19 mouse cellular contexts compared by ENCODE assay signal in the genomic region with DNA sequence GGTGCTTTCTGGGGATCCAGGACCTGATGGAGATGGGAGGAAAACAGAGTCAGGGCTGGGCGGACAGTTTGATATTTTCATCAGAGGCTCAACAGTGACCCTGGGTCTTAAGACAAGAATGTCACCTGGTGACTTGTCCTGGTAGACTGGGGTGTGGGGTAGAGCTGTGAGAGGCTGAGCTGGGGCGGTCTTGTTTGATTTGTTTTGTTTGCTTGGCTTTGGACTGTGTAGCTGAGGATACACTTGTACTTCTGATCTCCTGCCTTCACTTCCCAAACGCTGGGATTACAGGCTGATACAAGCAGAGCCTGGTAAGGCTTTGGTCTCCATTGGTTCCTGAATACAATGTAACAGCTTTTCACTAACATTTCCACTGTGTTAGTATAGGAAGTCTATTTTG. TPM values are rescaled to one million over a fixed set of nuclear protein-coding genes. Genes with fewer than 3 reads are reported as not detected.
A peak's percentile ranks its signal among the peaks of the same experiment; 100 is the strongest.
DNase-seq lines count a peak whose midpoint lies in the region; ATAC-seq and TF ChIP-seq lines count a peak whose summit lies in the region.
"Had no signal": no experiment of that assay in that cellular context is flagged by ENCODE, and none has a peak within 500 bp of the region (broad histone marks: within the 10 kb centered on the region; RNA-seq: fewer than 3 reads in every experiment).

No protein-coding gene starts in this region.

- peaks cover 14% of the 10 kb centered on the region for H3K4me1 ChIP-seq in liver, embryonic 13.5 days (replicated peaks)
- H3K4me1 ChIP-seq in stomach, embryonic 15.5 days = no peaks in the 10 kb centered on the region
- no peaks in the 10 kb centered on the region for H3K4me1 ChIP-seq in stomach, postnatal 0 days (replicated peaks; ENCODE audit: control insufficient read depth, insufficient read depth)
- H3K4me1 ChIP-seq in liver, embryonic 16.5 days (ENCODE audit: control insufficient read depth, low read depth, low read length) = no peaks in the 10 kb centered on the region
- H3K4me1 ChIP-seq in hindbrain, embryonic 13.5 days (replicated peaks) = peaks cover 14% of the 10 kb centered on the region; the same call in 1 of the 2 replicates
- H3K4me1 ChIP-seq: heart, embryonic 13.5 days had no signal

- H3K27me3 ChIP-seq in liver, embryonic 13.5 days = no peaks in the 10 kb centered on the region
- H3K27me3 ChIP-seq in stomach, embryonic 15.5 days (replicated peaks) = no peaks in the 10 kb centered on the region
- no peaks in the 10 kb centered on the region for H3K27me3 ChIP-seq in stomach, postnatal 0 days (ENCODE audit: control insufficient read depth, insufficient read depth, low read length)
- no peaks in the 10 kb centered on the region for H3K27me3 ChIP-seq in liver, embryonic 16.5 days (ENCODE audit: control insufficient read depth, insufficient read depth, low read depth, low read length)
- no peaks in the 10 kb centered on the region for H3K27me3 ChIP-seq in hindbrain, embryonic 13.5 days
- H3K27me3 ChIP-seq: CH12.LX; forebrain, embryonic 13.5 days; heart, embryonic 13.5 days; Patski had no signal

- ATAC-seq in liver, embryonic 13.5 days (ENCODE audit: low read depth) = peak; percentile 42; the same call in 1 of the 2 replicates
- 0 out of 2 replicates have a peak, but pooled peaks have one; percentile 40 for ATAC-seq in stomach, embryonic 15.5 days (ENCODE audit: insufficient read depth, low FRiP score, low read depth)
- ATAC-seq in stomach, postnatal 0 days (ENCODE audit: low FRiP score, low TSS enrichment) = no peak
- peak; percentile 71; the same call in 1 of the 2 replicates for ATAC-seq in liver, embryonic 16.5 days (ENCODE audit: low read depth)
- ATAC-seq in hindbrain, embryonic 13.5 days (ENCODE audit: low FRiP score) = no peak
- ATAC-seq: activated CD4-positive, CD25-positive, alpha-beta regulatory T cell, adult 4 months; forebrain, embryonic 13.5 days; forebrain, postnatal 0 days; Patski had no signal

- H3K9me3 ChIP-seq in liver, embryonic 13.5 days (replicated peaks) = no peaks in the 10 kb centered on the region
- H3K9me3 ChIP-seq in stomach, embryonic 15.5 days = no peaks in the 10 kb centered on the region
- H3K9me3 ChIP-seq in stomach, postnatal 0 days (ENCODE audit: control insufficient read depth, low read length) = no peaks in the 10 kb centered on the region
- no peaks in the 10 kb centered on the region for H3K9me3 ChIP-seq in liver, embryonic 16.5 days (replicated peaks; ENCODE audit: control insufficient read depth, low read length)
- H3K9me3 ChIP-seq in hindbrain, embryonic 13.5 days = no peaks in the 10 kb centered on the region
- H3K9me3 ChIP-seq: forebrain, embryonic 13.5 days; heart, embryonic 13.5 days had no signal

- no peak for DNase-seq in liver, embryonic 13.5 days
- DNase-seq in liver = no peak
- DNase-seq in stomach, postnatal 0 days (ENCODE audit: low spot score) = no peak
- DNase-seq: adrenal gland, postnatal 25 days; cerebellum, adult 18-20 months; cerebellum, adult 9-11 months; cerebellum, postnatal 36 days; forebrain, postnatal 0 days; gastrocnemius, postnatal 14 days; heart, postnatal 36 days had no signal

- 62% methylated on average over 3 of the region's 3 CpGs for WGBS in liver, embryonic 13.5 days (ENCODE audit: insufficient replicate concordance)
- WGBS in stomach, embryonic 15.5 days = 68% methylated on average over 3 of the region's 3 CpGs
- 60% methylated on average over 3 of the region's 3 CpGs for WGBS in stomach, postnatal 0 days
- WGBS in liver, embryonic 16.5 days (ENCODE audit: insufficient replicate concordance) = 45% methylated on average over 3 of the region's 3 CpGs
- 92% methylated on average over 3 of the region's 3 CpGs for WGBS in hindbrain, embryonic 13.5 days

- H3K4me2 ChIP-seq in liver, embryonic 13.5 days = no peak overlapping the region
- no peak overlapping the region for H3K4me2 ChIP-seq in stomach, embryonic 15.5 days
- no peak overlapping the region for H3K4me2 ChIP-seq in stomach, postnatal 0 days (replicated peaks; ENCODE audit: low read depth)
- no peak overlapping the region for H3K4me2 ChIP-seq in liver, embryonic 16.5 days (ENCODE audit: low read depth, low read length)
- H3K4me2 ChIP-seq in hindbrain, embryonic 13.5 days = no peak overlapping the region
- H3K4me2 ChIP-seq: forebrain, embryonic 13.5 days; heart, embryonic 13.5 days had no signal

- H3K27ac ChIP-seq in liver, embryonic 13.5 days = peak overlapping the region; percentile 50
- no peak overlapping the region for H3K27ac ChIP-seq in stomach, embryonic 15.5 days
- H3K27ac ChIP-seq in stomach, postnatal 0 days (replicated peaks) = no peak overlapping the region
- no peak overlapping the region for H3K27ac ChIP-seq in liver, embryonic 16.5 days (ENCODE audit: low read length)
- H3K27ac ChIP-seq in hindbrain, embryonic 13.5 days = no peak overlapping the region
- H3K27ac ChIP-seq: embryonic facial prominence, embryonic 10.5 days; forebrain, embryonic 13.5 days; heart, embryonic 13.5 days had no signal

- no peak overlapping the region for H3K9ac ChIP-seq in liver, embryonic 13.5 days
- no peak overlapping the region for H3K9ac ChIP-seq in stomach, embryonic 15.5 days
- H3K9ac ChIP-seq in stomach, postnatal 0 days (ENCODE audit: low read length) = no peak overlapping the region
- H3K9ac ChIP-seq in liver, embryonic 16.5 days (ENCODE audit: low read depth, low read length) = no peak overlapping the region
- no peak overlapping the region for H3K9ac ChIP-seq in hindbrain, embryonic 13.5 days
- H3K9ac ChIP-seq: forebrain, embryonic 13.5 days; forebrain, postnatal 0 days; heart, embryonic 13.5 days had no signal

- peaks cover 23% of the 10 kb centered on the region; the same call in 1 of the 2 replicates for H3K36me3 ChIP-seq in liver, embryonic 13.5 days
- peaks cover 25% of the 10 kb centered on the region; the same call in 1 of the 2 replicates for H3K36me3 ChIP-seq in stomach, embryonic 15.5 days
- H3K36me3 ChIP-seq in stomach, postnatal 0 days (ENCODE audit: control insufficient read depth, insufficient read depth, low read length) = peaks cover 23% of the 10 kb centered on the region
- no peaks in the 10 kb centered on the region for H3K36me3 ChIP-seq in liver, embryonic 16.5 days (ENCODE audit: control insufficient read depth, insufficient read depth)
- H3K36me3 ChIP-seq in hindbrain, embryonic 13.5 days = peaks cover 45% of the 10 kb centered on the region

- no peak overlapping the region for H3K4me3 ChIP-seq in liver, embryonic 13.5 days (replicated peaks)
- H3K4me3 ChIP-seq in stomach, embryonic 15.5 days (replicated peaks) = no peak overlapping the region
- H3K4me3 ChIP-seq in stomach, postnatal 0 days (ENCODE audit: low read depth, low read length) = no peak overlapping the region
- no peak overlapping the region for H3K4me3 ChIP-seq in liver, embryonic 16.5 days (ENCODE audit: low read depth, low read length)
- no peak overlapping the region for H3K4me3 ChIP-seq in hindbrain, embryonic 13.5 days
- H3K4me3 ChIP-seq: embryonic facial prominence, embryonic 10.5 days; forebrain, embryonic 13.5 days; heart, embryonic 13.5 days had no signal

- no peak for TF ChIP-seq EP300 in stomach, postnatal 0 days (optimal IDR thresholded peaks at IDR 0.05)

- no peak for TF ChIP-seq CTCF in stomach, postnatal 0 days (IDR thresholded peaks at IDR 0.05; ENCODE audit: low read depth)

RNA-seq across cellular contexts. Expression of a gene that starts 7.6 kb away (rescaled TPM):
- polyA plus RNA-seq in liver, embryonic 13.5 days (2015; fragmentation: Nextera tagmentation; extraction: Ambion mirVana) = 0.15 and 0.17 TPM in 2 replicates
- 3.9 and 4.6 TPM in 2 replicates for polyA plus RNA-seq in stomach, embryonic 15.5 days (2015; fragmentation: Nextera tagmentation; extraction: Ambion mirVana)
- polyA plus RNA-seq in stomach, postnatal 0 days (2015; fragmentation: Nextera tagmentation; extraction: Ambion mirVana) = 3.5 and 5.1 TPM in 2 replicates
- 0.05 and 0.12 TPM in 2 replicates for polyA plus RNA-seq in liver, embryonic 16.5 days (2015; fragmentation: Nextera tagmentation; extraction: Ambion mirVana)
- polyA plus RNA-seq in hindbrain, embryonic 13.5 days (2015; fragmentation: Nextera tagmentation; extraction: Ambion mirVana) = 2.8 and 2.9 TPM in 2 replicates
- polyA plus RNA-seq: activated CD4-positive, CD25-positive, alpha-beta regulatory T cell, adult 4 months had no signal

RNA-seq across cellular contexts. Expression of a gene that starts 24.1 kb away (rescaled TPM):
- polyA plus RNA-seq in liver, embryonic 13.5 days (2015; fragmentation: Nextera tagmentation; extraction: Ambion mirVana) = 0.67 and 0.81 TPM in 2 replicates
- polyA plus RNA-seq in stomach, embryonic 15.5 days (2015; fragmentation: Nextera tagmentation; extraction: Ambion mirVana) = 8.9 and 9.8 TPM in 2 replicates
- polyA plus RNA-seq in stomach, postnatal 0 days (2015; fragmentation: Nextera tagmentation; extraction: Ambion mirVana) = 7.3 and 7.4 TPM in 2 replicates
- polyA plus RNA-seq in liver, embryonic 16.5 days (2015; fragmentation: Nextera tagmentation; extraction: Ambion mirVana) = 0.17 TPM in 1 of 2 replicates, not detected in the other
- 6.1 and 8.2 TPM in 2 replicates for polyA plus RNA-seq in hindbrain, embryonic 13.5 days (2015; fragmentation: Nextera tagmentation; extraction: Ambion mirVana)
- polyA plus RNA-seq: activated CD4-positive, CD25-positive, alpha-beta regulatory T cell, adult 4 months had no signal

RNA-seq across cellular contexts. Expression of a gene that starts 24.8 kb away (rescaled TPM):
- polyA plus RNA-seq in liver, embryonic 13.5 days (2015; fragmentation: Nextera tagmentation; extraction: Ambion mirVana) = 2.7 and 3.5 TPM in 2 replicates
- 11.6 and 12.2 TPM in 2 replicates for polyA plus RNA-seq in stomach, embryonic 15.5 days (2015; fragmentation: Nextera tagmentation; extraction: Ambion mirVana)
- polyA plus RNA-seq in stomach, postnatal 0 days (2015; fragmentation: Nextera tagmentation; extraction: Ambion mirVana) = 7.5 and 8.8 TPM in 2 replicates
- 2.8 and 3.6 TPM in 2 replicates for polyA plus RNA-seq in liver, embryonic 16.5 days (2015; fragmentation: Nextera tagmentation; extraction: Ambion mirVana)
- polyA plus RNA-seq in hindbrain, embryonic 13.5 days (2015; fragmentation: Nextera tagmentation; extraction: Ambion mirVana) = 6.6 and 7.3 TPM in 2 replicates

RNA-seq across cellular contexts. Expression of a gene that starts 38.8 kb away (rescaled TPM):
- 1.0 and 1.5 TPM in 2 replicates for polyA plus RNA-seq in liver, embryonic 13.5 days (2015; fragmentation: Nextera tagmentation; extraction: Ambion mirVana)
- 2.4 and 2.5 TPM in 2 replicates for polyA plus RNA-seq in stomach, embryonic 15.5 days (2015; fragmentation: Nextera tagmentation; extraction: Ambion mirVana)
- polyA plus RNA-seq in stomach, postnatal 0 days (2015; fragmentation: Nextera tagmentation; extraction: Ambion mirVana) = 1.5 and 1.6 TPM in 2 replicates
- 1.2 and 1.3 TPM in 2 replicates for polyA plus RNA-seq in liver, embryonic 16.5 days (2015; fragmentation: Nextera tagmentation; extraction: Ambion mirVana)
- polyA plus RNA-seq in hindbrain, embryonic 13.5 days (2015; fragmentation: Nextera tagmentation; extraction: Ambion mirVana) = 0.78 and 0.83 TPM in 2 replicates
- polyA plus RNA-seq: Patski had no signal

RNA-seq across cellular contexts. Expression of a gene that starts 51.0 kb away (rescaled TPM):
- polyA plus RNA-seq in liver, embryonic 13.5 days (2015; fragmentation: Nextera tagmentation; extraction: Ambion mirVana) = 10.0 and 10.7 TPM in 2 replicates
- 28.4 and 29.1 TPM in 2 replicates for polyA plus RNA-seq in stomach, embryonic 15.5 days (2015; fragmentation: Nextera tagmentation; extraction: Ambion mirVana)
- 14.2 and 14.5 TPM in 2 replicates for polyA plus RNA-seq in stomach, postnatal 0 days (2015; fragmentation: Nextera tagmentation; extraction: Ambion mirVana)
- polyA plus RNA-seq in liver, embryonic 16.5 days (2015; fragmentation: Nextera tagmentation; extraction: Ambion mirVana) = 7.8 and 8.9 TPM in 2 replicates
- polyA plus RNA-seq in hindbrain, embryonic 13.5 days (2015; fragmentation: Nextera tagmentation; extraction: Ambion mirVana) = 43.6 and 45.3 TPM in 2 replicates

Comparison
In these comparisons a context has a peak if more than half of its experiments do, and no peak if none do; other contexts are left out.
1. ATAC-seq: peak in liver, embryonic 13.5 days (single experiment), stomach, embryonic 15.5 days (single experiment) and liver, embryonic 16.5 days (single experiment); none in stomach, postnatal 0 days (single experiment) and hindbrain, embryonic 13.5 days (single experiment).